In the genomic region with DNA sequence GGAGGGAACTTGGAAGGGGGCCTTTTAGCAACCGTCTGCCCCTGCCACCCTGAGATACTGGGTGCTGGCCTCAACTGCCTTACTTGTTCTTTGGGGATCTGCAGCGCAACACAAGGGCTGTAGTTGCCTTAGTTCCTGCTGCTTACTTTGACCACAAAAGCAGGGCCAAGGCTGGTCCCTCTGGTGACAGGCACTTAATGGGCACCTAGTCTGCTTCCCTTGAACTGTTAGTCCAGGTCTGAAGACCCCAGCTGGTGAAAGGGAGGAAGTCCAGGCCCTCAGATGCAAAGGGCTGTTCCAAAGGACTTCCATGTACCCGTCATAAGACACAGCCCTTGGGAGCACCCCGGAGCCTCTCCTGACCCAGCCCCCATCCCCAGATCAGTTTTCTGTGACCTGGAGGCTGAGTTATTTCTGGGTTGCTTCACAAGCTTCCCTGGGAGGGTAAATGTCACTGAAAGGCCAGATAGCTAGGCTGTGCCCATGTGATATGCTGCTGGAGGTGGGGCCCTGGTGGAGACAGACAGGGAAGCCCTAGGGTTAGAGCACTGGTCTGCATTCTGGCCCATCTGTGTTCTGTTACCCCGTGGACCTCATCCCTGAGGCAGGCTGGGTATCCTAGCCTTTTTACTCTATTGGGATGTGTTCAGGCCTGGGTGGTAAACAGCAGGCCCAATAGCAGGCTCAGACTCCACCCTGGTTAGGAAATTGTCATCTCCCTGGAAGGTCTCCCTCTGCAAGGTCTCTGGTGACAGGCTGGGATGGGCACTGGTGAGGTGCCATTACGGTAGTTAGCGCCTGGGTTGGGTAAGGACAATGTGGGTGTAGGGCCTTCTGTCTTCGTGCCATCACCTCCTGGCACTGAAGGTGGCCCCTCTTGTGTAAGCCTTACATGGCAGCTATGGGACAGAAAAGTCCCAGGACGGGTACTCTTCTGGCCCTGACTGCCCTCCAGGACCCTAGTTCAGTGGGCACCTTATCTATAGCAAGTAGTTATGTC, we compare ENCODE assay signal across 8 mouse cellular contexts. TPM values are rescaled to one million over a fixed set of nuclear protein-coding genes. Genes with fewer than 3 reads are reported as not detected.
DNase-seq lines count a peak whose midpoint lies in the region; ATAC-seq and TF ChIP-seq lines count a peak whose summit lies in the region.

No protein-coding gene starts in this region.

- H3K4me3 ChIP-seq in kidney, embryonic 14.5 days (ENCODE audit: low read length), result no peak overlapping the region
- H3K4me3 ChIP-seq in embryonic facial prominence, embryonic 13.5 days, result peak overlapping the region; percentile 57
- no peak overlapping the region; the same call in 1 of the 2 replicates for H3K4me3 ChIP-seq in intestine, embryonic 14.5 days (ENCODE audit: low read depth, low read length)
- no peak overlapping the region for H3K4me3 ChIP-seq in midbrain, postnatal 0 days (ENCODE audit: low read depth, low read length)

- ATAC-seq in kidney, embryonic 14.5 days (ENCODE audit: low FRiP score, low TSS enrichment), result no peak
- ATAC-seq in embryonic facial prominence, embryonic 13.5 days (ENCODE audit: insufficient number of reproducible peaks, insufficient read depth, low FRiP score, low TSS enrichment, low read depth), result no peak
- ATAC-seq in intestine, embryonic 14.5 days (replicated peaks; ENCODE audit: low FRiP score, low TSS enrichment, low read depth), result no peak
- no peak for ATAC-seq in midbrain, postnatal 0 days (ENCODE audit: low FRiP score)

- no peaks in the 10 kb centered on the region for H3K9me3 ChIP-seq in kidney, embryonic 14.5 days (ENCODE audit: control insufficient read depth, low read length)
- H3K9me3 ChIP-seq in embryonic facial prominence, embryonic 13.5 days, result no peaks in the 10 kb centered on the region
- no peaks in the 10 kb centered on the region for H3K9me3 ChIP-seq in intestine, embryonic 14.5 days (ENCODE audit: control insufficient read depth, low read length)
- H3K9me3 ChIP-seq in midbrain, postnatal 0 days (ENCODE audit: low read length), result no peaks in the 10 kb centered on the region

- H3K27ac ChIP-seq in kidney, embryonic 14.5 days (ENCODE audit: low read depth, low read length), result no peak overlapping the region
- 0 out of 2 replicates have a peak overlapping the region, but pooled peaks have one; percentile 11 for H3K27ac ChIP-seq in embryonic facial prominence, embryonic 13.5 days
- H3K27ac ChIP-seq in intestine, embryonic 14.5 days (ENCODE audit: low read depth), result peak overlapping the region; percentile 19; the same call in 1 of the 2 replicates
- H3K27ac ChIP-seq in midbrain, postnatal 0 days (ENCODE audit: low read depth, low read length), result no peak overlapping the region

- TF ChIP-seq CTCF in midbrain, postnatal 0 days (IDR thresholded peaks at IDR 0.05), result no peak

- DNase-seq in kidney, postnatal 36 days, result no peak
- DNase-seq in intestine, embryonic 14.5 days (ENCODE audit: low spot score), result no peak
- DNase-seq in midbrain, postnatal 0 days (ENCODE audit: low spot score), result no peak
- no peak for DNase-seq in right cerebral cortex, adult 2 months (ENCODE audit: low spot score in 2 of 2)
- DNase-seq in thymus, postnatal 10 days (ENCODE audit: low spot score in 2 of 2), result no peak
- no peak for DNase-seq in ovary, postnatal 10 days (ENCODE audit: low spot score)

- peak overlapping the region; percentile 73 for H3K4me2 ChIP-seq in kidney, embryonic 14.5 days (replicated peaks; ENCODE audit: low read depth, low read length)
- H3K4me2 ChIP-seq in embryonic facial prominence, embryonic 13.5 days, result peak overlapping the region; percentile 75
- peak overlapping the region; percentile 54 for H3K4me2 ChIP-seq in intestine, embryonic 14.5 days (ENCODE audit: low read length)
- peak overlapping the region; percentile 63; the same call in 1 of the 2 replicates for H3K4me2 ChIP-seq in midbrain, postnatal 0 days (ENCODE audit: low read depth, low read length, poor library complexity, severe bottlenecking)

- H3K9ac ChIP-seq in kidney, embryonic 14.5 days (ENCODE audit: low read depth, low read length), result no peak overlapping the region
- peak overlapping the region; percentile 55; the same call in 1 of the 2 replicates for H3K9ac ChIP-seq in embryonic facial prominence, embryonic 13.5 days
- H3K9ac ChIP-seq in intestine, embryonic 14.5 days (ENCODE audit: low read length), result no peak overlapping the region
- no peak overlapping the region for H3K9ac ChIP-seq in midbrain, postnatal 0 days (replicated peaks; ENCODE audit: low read length, poor library complexity, severe bottlenecking)

- 69% methylated on average over 9 of the region's 9 CpGs for WGBS in kidney, embryonic 14.5 days
- WGBS in embryonic facial prominence, embryonic 13.5 days, result 76% methylated on average over 9 of the region's 9 CpGs
- WGBS in intestine, embryonic 14.5 days, result 78% methylated on average over 9 of the region's 9 CpGs
- WGBS in midbrain, postnatal 0 days, result 84% methylated on average over 9 of the region's 9 CpGs

- peaks cover 16% of the 10 kb centered on the region for H3K36me3 ChIP-seq in kidney, embryonic 14.5 days (ENCODE audit: control insufficient read depth, insufficient read depth, low read length)
- peaks cover 32% of the 10 kb centered on the region for H3K36me3 ChIP-seq in embryonic facial prominence, embryonic 13.5 days
- H3K36me3 ChIP-seq in intestine, embryonic 14.5 days (ENCODE audit: control insufficient read depth, insufficient read depth, low read length), result peaks cover 20% of the 10 kb centered on the region
- peaks cover 14% of the 10 kb centered on the region for H3K36me3 ChIP-seq in midbrain, postnatal 0 days (ENCODE audit: insufficient read depth, low read length)

- no peaks in the 10 kb centered on the region for H3K27me3 ChIP-seq in kidney, embryonic 14.5 days (ENCODE audit: control insufficient read depth, insufficient read depth, low read length)
- H3K27me3 ChIP-seq in embryonic facial prominence, embryonic 13.5 days, result peaks cover 13% of the 10 kb centered on the region; the same call in 1 of the 2 replicates
- H3K27me3 ChIP-seq in intestine, embryonic 14.5 days (replicated peaks; ENCODE audit: control insufficient read depth, insufficient read depth, low read length), result 0 out of 2 replicates have a peak, but pooled peaks cover 2% of the 10 kb centered on the region
- peaks cover 25% of the 10 kb centered on the region for H3K27me3 ChIP-seq in midbrain, postnatal 0 days (ENCODE audit: insufficient read depth, low read length)

- peaks cover 28% of the 10 kb centered on the region for H3K4me1 ChIP-seq in kidney, embryonic 14.5 days (ENCODE audit: control insufficient read depth, insufficient read depth, low read length)
- peaks cover 33% of the 10 kb centered on the region for H3K4me1 ChIP-seq in embryonic facial prominence, embryonic 13.5 days
- H3K4me1 ChIP-seq in intestine, embryonic 14.5 days (replicated peaks; ENCODE audit: control insufficient read depth, insufficient read depth, low read length), result peaks cover 20% of the 10 kb centered on the region
- H3K4me1 ChIP-seq in midbrain, postnatal 0 days (ENCODE audit: insufficient read depth, low read length), result 0 out of 2 replicates have a peak, but pooled peaks cover 11% of the 10 kb centered on the region

RNA-seq across cellular contexts. Expression of a gene that starts 3.8 kb away (rescaled TPM):
- polyA plus RNA-seq in kidney, embryonic 14.5 days (2014; fragmentation: Nextera tagmentation; extraction: Ambion mirVana), result 21.8 and 21.9 TPM in 2 replicates
- 56.4 and 63.4 TPM in 2 replicates for polyA plus RNA-seq in embryonic facial prominence, embryonic 13.5 days (2015; fragmentation: Nextera tagmentation; extraction: Ambion mirVana)
- 62.9 and 64.0 TPM in 2 replicates for polyA plus RNA-seq in intestine, embryonic 14.5 days (2014; fragmentation: Nextera tagmentation; extraction: Ambion mirVana)
- 14.6 and 20.2 TPM in 2 replicates for total RNA-seq in midbrain, postnatal 0 days (2014; rRNA removed)
- polyA plus RNA-seq in midbrain, postnatal 0 days (2015; fragmentation: Nextera tagmentation; extraction: Ambion mirVana), result 3.2 and 4.1 TPM in 2 replicates

RNA-seq across cellular contexts. Expression of a gene that starts 19.4 kb away (rescaled TPM):
- polyA plus RNA-seq in kidney, embryonic 14.5 days (2014; fragmentation: Nextera tagmentation; extraction: Ambion mirVana), result 5.0 and 9.2 TPM in 2 replicates
- polyA plus RNA-seq in embryonic facial prominence, embryonic 13.5 days (2015; fragmentation: Nextera tagmentation; extraction: Ambion mirVana), result 6.1 and 6.8 TPM in 2 replicates
- polyA plus RNA-seq in intestine, embryonic 14.5 days (2014; fragmentation: Nextera tagmentation; extraction: Ambion mirVana), result 5.9 and 7.0 TPM in 2 replicates
- total RNA-seq in midbrain, postnatal 0 days (2014; rRNA removed), result 6.2 and 7.2 TPM in 2 replicates
- 6.8 and 7.8 TPM in 2 replicates for polyA plus RNA-seq in midbrain, postnatal 0 days (2015; fragmentation: Nextera tagmentation; extraction: Ambion mirVana)

RNA-seq across cellular contexts. Expression of a gene that starts 39.1 kb away (rescaled TPM):
- 49.8 and 78.9 TPM in 2 replicates for polyA plus RNA-seq in kidney, embryonic 14.5 days (2014; fragmentation: Nextera tagmentation; extraction: Ambion mirVana)
- polyA plus RNA-seq in embryonic facial prominence, embryonic 13.5 days (2015; fragmentation: Nextera tagmentation; extraction: Ambion mirVana), result 132 and 134 TPM in 2 replicates
- 68.7 and 70.2 TPM in 2 replicates for polyA plus RNA-seq in intestine, embryonic 14.5 days (2014; fragmentation: Nextera tagmentation; extraction: Ambion mirVana)
- 116 and 122 TPM in 2 replicates for total RNA-seq in midbrain, postnatal 0 days (2014; rRNA removed)
- polyA plus RNA-seq in midbrain, postnatal 0 days (2015; fragmentation: Nextera tagmentation; extraction: Ambion mirVana), result 115 TPM in 2 replicates

Comparison
In these comparisons a context has a peak if more than half of its experiments do, and no peak if none do; other contexts are left out.
1. H3K27ac ChIP-seq: peak in embryonic facial prominence, embryonic 13.5 days (single experiment) and intestine, embryonic 14.5 days (single experiment); none in kidney, embryonic 14.5 days (single experiment) and midbrain, postnatal 0 days (single experiment).
2. Peak in every context shown above with its lines, with median percentiles within 50 percentile points of each other: H3K4me2 ChIP-seq.